Mouse (Mus musculus) kidney, postnatal 14 days (tissue): ENCODE data around the gene Foxd1.

Source experiments
- DNase-seq: peaks from one replicate; pipeline ENCODE4 v3.0.0; 2022; ENCODE audit warnings: mixed read lengths

Foxd1 gene

GRCm38 (mm10) chr13:98354090-98354801, at the start of gene Foxd1:
Gene Foxd1 (plus strand): TSS chr13:98354242.
- peak; percentile 75 for DNase-seq

GRCm38 (mm10) chr13:98305257-98305656, 48.8 kb upstream of the Foxd1 start:
- no peak for DNase-seq

DNA sequence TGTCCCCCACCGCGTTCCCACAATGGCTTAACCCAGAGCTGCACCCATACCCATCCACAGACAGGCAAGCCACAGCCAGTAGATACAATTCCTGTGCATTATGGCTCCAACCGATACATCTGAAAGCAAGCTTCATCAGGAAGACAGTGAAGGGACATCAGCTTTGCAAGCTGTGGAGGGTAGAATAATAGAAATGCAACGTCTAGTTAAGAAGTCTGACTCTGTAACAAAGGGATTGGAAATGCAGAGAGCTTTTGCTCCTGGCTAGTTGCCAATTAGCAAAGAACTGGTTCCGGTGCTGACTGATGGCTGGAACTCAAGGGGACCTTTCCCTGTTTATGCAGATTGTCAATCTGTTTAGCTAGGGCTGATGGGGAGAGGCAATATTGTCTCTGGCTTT, 47.6 kb upstream of the Foxd1 start:
- DNase-seq: no peak

DNA sequence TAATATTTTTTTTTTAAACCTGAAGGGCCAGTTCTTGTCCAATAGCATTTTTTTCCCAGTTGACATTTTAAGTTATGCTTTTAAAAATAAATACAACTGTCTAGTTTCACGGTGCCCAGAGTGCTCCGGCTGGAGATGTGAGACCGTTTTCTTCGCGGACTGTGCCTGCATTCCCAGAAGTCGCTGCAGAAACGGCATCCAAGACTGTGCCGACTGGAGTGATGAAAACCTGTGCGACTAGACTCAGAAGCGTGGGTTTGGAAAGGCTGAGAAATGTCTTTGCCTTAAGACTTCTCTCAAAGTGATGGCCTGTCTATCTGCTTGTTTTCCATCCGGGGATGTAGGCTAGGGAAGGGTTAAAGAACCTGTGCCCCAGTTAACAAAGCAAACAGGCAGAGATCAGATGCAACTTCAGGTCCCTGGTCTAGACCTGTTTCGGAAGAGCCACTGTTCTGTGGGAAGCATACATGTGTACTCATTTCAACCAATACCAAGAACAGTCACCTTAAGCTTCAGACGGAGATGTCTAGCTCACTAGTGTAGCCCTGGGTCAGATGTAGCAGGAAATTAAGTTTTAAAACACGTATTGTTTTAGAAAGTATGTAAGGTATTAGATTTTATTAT, 47.1 kb upstream of the Foxd1 start:
- DNase-seq: no peak

DNA sequence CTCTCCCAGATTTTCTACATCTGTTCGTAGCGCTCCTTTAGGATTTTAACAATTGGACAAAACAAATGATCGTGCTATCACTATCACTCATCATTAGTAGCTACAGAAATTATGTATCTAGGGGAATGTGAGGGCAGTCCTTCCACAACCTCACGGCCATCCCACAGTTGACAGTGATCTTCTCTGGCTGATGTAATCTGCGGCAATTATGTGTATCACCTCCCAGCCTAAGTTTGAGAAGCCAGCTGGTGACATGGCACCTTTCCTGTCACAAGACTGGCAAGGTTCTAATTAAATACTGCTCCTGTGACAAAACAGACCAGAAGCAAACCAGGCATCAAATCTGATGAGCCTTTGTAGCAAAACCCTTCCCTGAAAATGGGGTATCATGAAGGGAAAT, 46.0 kb upstream of the Foxd1 start:
- no peak for DNase-seq

- DNase-seq: no peak
Observed at GRCm38 (mm10) chr13:98308724-98309123, 45.3 kb upstream of the Foxd1 start.

GRCm38 (mm10) chr13:98311597-98311996, 42.4 kb upstream of the Foxd1 start:
- DNase-seq: no peak

DNA sequence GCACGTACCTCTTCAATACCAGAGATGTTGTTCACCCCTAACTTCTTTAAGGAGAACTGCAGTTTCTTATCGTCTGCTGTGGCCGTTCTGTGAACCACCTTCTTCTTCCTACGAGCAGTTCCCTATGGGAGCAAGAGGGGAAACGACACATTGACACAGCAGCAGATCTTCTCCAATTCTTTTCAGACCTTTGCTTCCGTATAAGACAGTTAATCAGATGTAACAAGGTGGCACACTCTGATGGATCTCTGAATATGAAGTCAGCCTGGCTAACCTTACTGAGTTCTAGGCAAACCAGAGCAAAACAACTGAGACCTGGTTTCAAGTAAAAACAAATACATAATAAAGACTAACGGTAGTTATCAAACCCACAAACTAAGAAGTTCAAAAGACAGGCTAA, 40.4 kb upstream of the Foxd1 start:
- no peak for DNase-seq

DNA sequence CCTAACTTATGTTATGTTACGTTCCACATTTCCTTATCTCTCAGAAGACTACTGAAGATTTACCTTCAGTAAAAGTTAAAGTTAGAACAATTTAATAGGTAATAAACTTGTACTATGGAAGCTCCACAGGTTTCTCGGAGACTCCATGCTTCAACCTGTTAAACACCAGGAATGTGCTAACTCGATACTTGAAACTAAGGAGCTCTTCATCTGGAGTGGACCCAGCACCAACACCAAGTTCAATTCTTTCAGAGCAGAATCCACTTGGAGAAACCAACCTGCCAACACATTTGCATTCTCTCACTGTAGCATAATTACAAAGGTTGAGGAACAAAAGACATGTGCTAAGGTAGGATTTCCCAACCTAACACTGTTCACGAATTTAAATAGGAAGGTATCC, 38.9 kb upstream of the Foxd1 start:
- DNase-seq: no peak

GRCm38 (mm10) chr13:98316140-98316479, 37.9 kb upstream of the Foxd1 start:
- DNase-seq: no peak

DNA sequence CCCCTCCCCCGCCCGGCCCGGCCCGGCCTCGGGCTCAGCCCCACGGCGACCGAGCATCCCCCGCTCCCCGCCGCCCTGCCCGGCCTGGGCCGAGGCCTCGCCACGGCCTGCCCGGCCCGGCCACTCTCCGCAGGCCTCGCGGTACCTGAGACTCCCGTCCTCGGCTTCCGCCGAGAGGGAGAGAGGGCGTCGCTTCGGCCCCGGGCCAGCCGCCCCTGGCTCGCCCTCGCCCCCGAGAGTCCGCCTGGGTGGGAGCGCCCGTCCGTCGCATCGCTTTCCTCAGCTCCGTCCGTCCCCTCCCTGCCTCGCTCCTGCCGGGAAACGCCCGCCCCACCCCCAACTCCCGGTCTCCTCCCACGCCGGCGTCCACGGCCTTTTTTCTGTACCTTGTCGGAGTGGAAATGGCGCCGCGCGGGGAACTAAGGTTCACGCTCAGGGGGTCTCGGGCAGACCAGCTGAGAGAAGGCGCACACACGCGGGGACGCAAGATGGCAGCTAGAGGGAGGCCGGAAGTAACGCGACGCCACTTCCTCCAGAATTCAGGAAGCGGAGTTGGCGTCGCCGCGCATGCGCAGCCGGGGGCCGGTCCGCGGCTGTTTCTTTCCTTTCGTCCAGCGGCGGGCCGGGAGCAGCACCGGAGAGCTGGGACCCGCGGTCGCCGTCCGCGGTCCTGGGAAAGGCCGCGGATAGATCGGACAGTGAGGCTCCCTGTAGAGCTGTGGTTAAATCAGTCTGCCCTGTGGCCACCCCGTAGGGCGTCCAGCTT, 37.4 kb upstream of the Foxd1 start, which contains the start of gene Btf3:
Btf3 (minus strand) TSS at position 527 of the 766 bp plus-strand sequence.
- peak; percentile 96 for DNase-seq

- no peak for DNase-seq
Observed at GRCm38 (mm10) chr13:98317246-98317677, 36.8 kb upstream of the Foxd1 start.

DNA sequence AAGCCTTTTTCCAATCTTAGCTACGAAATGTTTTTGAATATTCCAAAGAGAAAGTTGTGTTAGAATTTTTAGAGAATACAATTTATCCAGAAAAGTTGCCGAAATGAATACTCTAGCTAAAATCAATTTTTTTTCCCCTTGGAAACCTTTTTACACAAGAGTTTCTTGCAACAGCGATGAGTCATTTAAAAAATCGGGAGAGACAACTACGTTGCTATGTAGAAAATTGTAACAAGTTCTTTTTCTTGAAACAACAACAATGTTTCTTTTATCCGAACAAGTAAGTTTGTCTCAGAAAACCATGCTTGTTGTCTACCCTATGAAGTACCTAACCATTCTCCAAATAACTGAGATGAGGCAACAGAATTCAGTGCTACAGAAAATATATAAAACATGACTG, 36.1 kb upstream of the Foxd1 start:
- no peak for DNase-seq

DNA sequence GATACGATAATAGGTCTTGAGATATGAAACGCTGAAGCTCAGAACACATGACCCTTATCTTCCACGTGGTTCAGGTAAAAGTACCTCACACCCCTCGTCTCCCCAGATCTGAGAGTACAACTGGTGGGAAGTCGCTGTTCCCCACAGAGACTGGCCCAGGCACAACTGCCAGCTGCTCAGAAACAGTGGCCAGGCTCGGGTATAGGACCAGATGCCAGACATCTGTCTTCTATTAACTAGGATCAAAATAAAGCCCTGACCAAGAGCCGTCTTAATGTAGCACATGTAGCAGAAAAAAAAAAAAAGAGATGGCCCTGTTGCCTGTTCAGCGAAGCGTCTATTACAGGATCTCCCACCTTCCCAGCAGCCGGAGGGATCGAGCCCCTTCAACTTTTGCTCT, 29.0 kb upstream of the Foxd1 start:
- DNase-seq: no peak

DNA sequence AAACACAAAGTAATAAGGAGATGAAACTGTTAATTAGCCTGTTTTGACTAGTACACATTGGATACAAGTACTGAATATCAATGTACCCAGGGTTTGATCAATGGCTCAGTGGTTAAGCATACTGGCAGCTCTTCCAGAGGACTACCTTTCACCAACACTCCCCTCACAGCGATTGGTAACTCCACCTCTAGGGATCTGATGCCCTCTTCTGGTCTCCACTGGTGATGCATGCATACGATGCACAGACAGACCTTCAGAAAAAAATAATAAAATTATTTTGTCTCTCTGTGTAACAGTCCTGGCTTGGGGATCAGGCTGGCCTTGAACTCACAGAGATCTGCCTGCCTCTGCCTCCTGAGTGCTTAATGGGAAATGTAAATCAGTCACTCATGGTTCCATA, 21.9 kb upstream of the Foxd1 start:
- peak; percentile 33 for DNase-seq

GRCm38 (mm10) chr13:98336205-98336604, 17.8 kb upstream of the Foxd1 start:
- DNase-seq: no peak

- peak; percentile 60 for DNase-seq
Observed at GRCm38 (mm10) chr13:98340506-98340905, 13.5 kb upstream of the Foxd1 start.

DNA sequence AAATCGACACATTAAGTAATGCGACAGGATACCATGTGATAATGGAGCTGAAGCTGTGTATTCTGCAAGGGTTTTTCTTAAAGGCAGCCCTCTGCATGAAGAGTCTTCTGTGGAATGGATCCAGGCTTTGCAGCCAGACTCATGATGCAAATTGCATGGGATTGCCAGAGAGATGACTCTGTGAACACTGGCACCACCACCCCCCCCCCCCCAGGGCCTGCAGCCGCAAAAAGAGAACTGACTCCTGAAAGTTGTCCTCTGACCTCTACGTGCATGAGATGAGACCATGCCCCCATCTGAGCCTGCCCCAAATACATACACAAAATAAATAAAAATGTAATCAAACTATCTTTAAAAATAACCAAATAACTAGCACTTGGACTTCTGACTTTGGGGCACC, 4.6 kb upstream of the Foxd1 start:
- DNase-seq: no peak

DNA sequence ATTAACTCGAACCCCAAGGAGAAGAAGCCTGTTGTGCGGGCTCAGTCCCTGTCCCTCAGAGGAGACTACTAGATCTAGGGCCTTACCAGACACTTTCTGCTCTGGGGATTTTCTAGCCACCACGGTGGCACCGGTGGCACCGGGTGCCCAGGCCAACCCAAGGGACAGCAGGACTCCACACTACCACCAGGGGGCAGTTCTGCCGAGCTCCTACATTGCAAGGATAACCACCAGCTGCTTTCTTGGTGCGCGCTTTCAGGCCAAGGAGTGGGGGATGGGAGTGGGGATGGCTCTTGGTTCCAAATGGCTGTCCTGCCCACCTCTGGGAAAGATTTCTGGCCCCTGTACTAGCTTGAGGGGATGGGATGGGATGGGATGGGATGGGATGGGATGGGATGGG, 2.5 kb upstream of the Foxd1 start:
- DNase-seq: peak; percentile 48

DNA sequence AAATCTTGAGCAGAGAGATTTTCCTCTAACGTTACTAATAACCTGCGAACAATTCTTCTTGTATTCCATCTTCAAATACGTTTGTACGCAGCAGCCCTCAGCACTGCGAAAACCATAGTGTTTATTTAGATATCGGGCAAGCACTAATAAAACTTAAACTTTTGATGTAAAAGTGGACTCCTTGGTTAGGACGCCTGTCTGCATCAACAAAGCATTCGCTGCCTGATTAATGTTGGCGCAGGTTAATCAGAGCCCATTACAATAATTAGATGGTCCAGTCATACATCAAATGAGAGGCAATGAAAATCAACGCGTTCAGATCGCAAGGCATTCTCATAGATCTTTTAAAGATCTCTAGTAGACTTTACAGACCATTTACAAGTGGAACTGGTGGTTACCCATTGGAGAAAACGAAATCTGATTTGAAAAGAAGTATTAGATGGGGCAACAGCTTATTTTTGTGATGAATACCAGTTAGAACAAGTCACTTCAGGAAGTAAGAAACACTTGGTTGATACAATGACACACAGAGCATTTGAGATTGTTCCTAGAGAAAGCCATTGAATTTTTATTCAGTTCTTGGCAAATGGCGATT, 1.6 kb upstream of the Foxd1 start:
- DNase-seq: no peak

DNA sequence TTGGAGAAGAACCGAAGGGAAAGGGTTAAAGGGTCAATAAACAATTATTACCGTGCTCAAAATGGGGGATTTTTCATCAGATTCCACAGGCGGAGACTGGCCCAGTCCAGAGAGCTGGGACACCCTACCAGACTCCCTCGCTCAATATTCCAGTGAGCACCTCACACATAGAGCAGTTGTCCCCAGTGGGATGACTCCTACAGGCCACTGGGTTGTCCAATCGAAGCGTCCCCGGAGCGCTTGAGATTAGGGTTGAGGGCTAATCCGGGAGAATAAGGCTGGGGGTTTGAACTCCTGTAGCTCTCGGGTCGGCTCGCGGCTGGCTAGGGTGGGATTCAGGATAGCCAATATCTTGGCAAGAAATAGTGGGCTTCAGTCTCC, 343 bp upstream of the Foxd1 start:
- DNase-seq: no peak

DNA sequence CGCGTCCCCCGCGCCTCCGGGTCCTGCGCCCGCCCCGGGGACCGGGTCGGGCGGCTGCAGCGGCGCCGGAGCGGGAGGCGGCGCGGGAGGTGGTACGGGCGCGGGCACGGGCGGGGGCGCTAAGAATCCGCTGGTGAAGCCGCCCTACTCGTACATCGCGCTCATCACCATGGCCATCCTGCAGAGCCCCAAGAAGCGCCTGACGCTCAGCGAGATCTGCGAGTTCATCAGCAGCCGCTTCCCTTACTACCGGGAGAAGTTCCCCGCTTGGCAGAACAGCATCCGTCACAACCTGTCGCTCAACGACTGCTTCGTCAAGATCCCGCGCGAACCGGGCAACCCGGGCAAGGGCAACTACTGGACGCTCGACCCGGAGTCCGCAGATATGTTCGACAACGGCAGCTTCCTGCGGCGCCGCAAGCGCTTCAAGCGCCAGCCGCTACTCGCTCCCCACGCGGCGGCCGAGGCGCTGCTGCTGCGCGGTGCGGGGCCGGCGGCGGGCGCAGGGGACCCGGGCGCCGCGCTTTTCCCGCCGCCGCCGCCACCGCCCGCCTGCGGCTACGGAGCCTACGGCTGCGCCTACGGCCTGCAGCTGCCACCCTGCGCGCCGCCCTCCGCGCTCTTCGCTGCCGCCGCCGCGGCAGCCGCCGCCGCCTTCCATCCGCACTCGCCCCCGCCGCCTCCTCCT, 973 bp downstream of the Foxd1 start:
- peak; percentile 40 for DNase-seq

DNA sequence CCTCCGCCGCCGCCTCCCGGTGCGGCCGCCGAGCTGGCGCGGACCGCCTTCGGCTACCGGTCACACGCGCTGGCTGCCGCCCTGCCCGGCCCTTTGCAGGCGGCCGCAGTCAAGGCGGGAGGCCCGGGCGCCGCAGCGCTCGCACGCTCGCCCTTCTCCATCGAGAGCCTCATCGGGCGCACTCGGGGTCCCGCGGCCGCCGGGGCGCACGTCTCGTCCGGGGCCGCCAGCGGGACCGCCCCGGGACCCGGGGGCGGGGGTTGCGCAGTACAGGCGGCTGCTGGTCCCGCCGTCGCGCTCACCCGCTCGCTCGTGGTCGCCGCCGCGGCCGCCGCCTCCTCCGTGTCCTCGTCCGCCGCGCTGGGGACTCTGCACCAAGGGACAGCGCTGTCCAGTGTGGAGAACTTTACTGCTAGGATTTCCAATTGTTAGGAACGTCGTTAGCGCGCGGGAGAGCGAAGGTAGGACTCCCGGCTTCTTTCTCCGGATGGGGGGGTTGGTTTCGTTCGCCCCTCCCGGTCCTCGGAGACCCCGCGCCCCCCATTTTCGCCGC, 1.6 kb downstream of the Foxd1 start:
- DNase-seq: peak; percentile 38
